Mouse (Mus musculus): Measurements from ENCODE around the gene Abcd4.

DNA sequence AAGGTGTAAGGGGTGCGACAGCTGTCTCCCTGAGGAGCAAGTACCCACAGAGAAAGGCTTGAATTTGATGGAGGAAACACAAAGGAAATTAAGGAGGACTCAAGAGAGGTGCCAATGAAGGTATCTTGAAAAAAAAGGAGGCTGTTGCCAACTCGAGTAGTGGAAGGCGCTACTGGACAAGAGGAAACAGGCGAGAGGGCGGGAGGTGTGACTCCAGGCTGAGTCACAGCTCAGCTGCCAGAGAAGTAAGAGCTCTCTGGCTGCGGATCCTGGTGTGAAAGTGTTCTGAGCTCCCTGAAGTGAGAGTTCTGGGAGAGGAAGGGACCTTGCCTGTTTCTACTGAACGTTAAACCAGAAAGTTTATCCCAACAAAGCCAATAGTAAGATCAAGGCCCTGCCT, 2.7 kb downstream of the Abcd4 start:
- TF ChIP-seq POLR2A (IDR thresholded peaks at IDR 0.05; ENCODE audit: low read depth, low read length) (no peak), CTCF (IDR thresholded peaks at IDR 0.05; ENCODE audit: extremely low read depth, insufficient read length, insufficient replicate concordance, low read depth, low read length) (no peak)
